Mouse (Mus musculus) heart, postnatal 14 days (tissue): ENCODE data around the gene Prex1. TPM values are rescaled to one million over a fixed set of nuclear protein-coding genes. Genes with fewer than 3 reads are reported as not detected.
A peak's percentile ranks its signal among the peaks of the same experiment; 100 is the strongest.
"Not testable (repeated sequence)": the region's sequence is repeated elsewhere in the genome, so short reads cannot be mapped to it uniquely, and the experiment has no call there.

Source experiments
- DNase-seq, 2 experiments: peaks; one replicate each; pipeline ENCODE4 v3.0.0; 2021 to 2022
- intact Hi-C: fragments of 180-260 bp; cut with DNase I; formaldehyde crosslinking; loops from one replicate; pipeline ENCODE4 v1.15.1; 2025
- long read RNA-seq, 2 experiments: library from polyadenylated mRNA; stranded (forward); transcript quantifications; one replicate each; pipeline ENCODE4 v2.0.0; 2021
- total RNA-seq, 2 experiments: library from RNA; stranded (reverse); gene quantifications; 2 replicates each; pipeline ENCODE4 v1.2.3; 2021

Gene Prex1
- total RNA-seq = 10 to 100 TPM; 10.7 to 11.9 TPM
- long read RNA-seq, experiment 1, full-length matches to known transcripts = 1 of 5 reads
- long read RNA-seq, experiment 1, partial matches to known transcripts = 4 of 5 reads
- long read RNA-seq, experiment 1, other reads (novel, unspliced or antisense) = 0 of 5 reads
- long read RNA-seq, experiment 2, full-length matches to known transcripts = 1 of 6 reads
- long read RNA-seq, experiment 2, partial matches to known transcripts = 5 of 6 reads
- long read RNA-seq, experiment 2, other reads (novel, unspliced or antisense) = 0 of 6 reads

GRCm38 (mm10) chr2:166713690-166714426 lies at the start of gene Prex1:
Prex1 (minus strand) TSS chr2:166713832.
- peak; percentile 98 to 99 for DNase-seq
- intact Hi-C loops = loop anchor here (2.0 to 5.0 kb wide), 3 partner anchors 49 to 107 kb away; no protein-coding TSS in a partner anchor

- intact Hi-C loops = no loop called here
- no peak for DNase-seq
Observed at GRCm38 (mm10) chr2:166757969-166758368, 44.3 kb upstream of the Prex1 start.

GRCm38 (mm10) chr2:166754760-166755159 lies 41.1 kb upstream of the Prex1 start:
- no peak for DNase-seq
- intact Hi-C loops = no loop called here

- no peak for DNase-seq
- intact Hi-C loops = no loop called here
Observed at GRCm38 (mm10) chr2:166754194-166754593, 40.6 kb upstream of the Prex1 start.

GRCm38 (mm10) chr2:166750620-166751191 lies 37.1 kb upstream of the Prex1 start:
- intact Hi-C loops = no loop called here
- no peak for DNase-seq

- intact Hi-C loops = not testable (repeated sequence)
- DNase-seq = peak in 1 of 2 experiments; percentile 21
Observed at GRCm38 (mm10) chr2:166746261-166746913, 32.8 kb upstream of the Prex1 start.

GRCm38 (mm10) chr2:166745849-166746248 lies 32.2 kb upstream of the Prex1 start:
- no peak for DNase-seq
- intact Hi-C loops = no loop called here

GRCm38 (mm10) chr2:166744433-166744832 lies 30.8 kb upstream of the Prex1 start:
- intact Hi-C loops = no loop called here
- no peak for DNase-seq

- no peak for DNase-seq
- intact Hi-C loops = no loop called here
Observed at GRCm38 (mm10) chr2:166743504-166743903, 29.9 kb upstream of the Prex1 start.

GRCm38 (mm10) chr2:166741445-166741844 lies 27.8 kb upstream of the Prex1 start:
- no peak for DNase-seq
- intact Hi-C loops = no loop called here

GRCm38 (mm10) chr2:166740396-166740795 lies 26.8 kb upstream of the Prex1 start:
- DNase-seq = no peak
- intact Hi-C loops = no loop called here

- no peak for DNase-seq
- intact Hi-C loops = no loop called here
Observed at GRCm38 (mm10) chr2:166737307-166737706, 23.7 kb upstream of the Prex1 start.

- intact Hi-C loops = no loop called here
- no peak for DNase-seq
Observed at GRCm38 (mm10) chr2:166735469-166736001, 21.9 kb upstream of the Prex1 start.

- DNase-seq = no peak
- intact Hi-C loops = no loop called here
Observed at GRCm38 (mm10) chr2:166732860-166733259, 19.2 kb upstream of the Prex1 start.

GRCm38 (mm10) chr2:166732146-166732545 lies 18.5 kb upstream of the Prex1 start:
- intact Hi-C loops = no loop called here
- no peak for DNase-seq

- intact Hi-C loops, DNase-seq: not testable (repeated sequence)
Observed at GRCm38 (mm10) chr2:166731102-166731883, 17.7 kb upstream of the Prex1 start.

- peak in 1 of 2 experiments; percentile 19 for DNase-seq
- intact Hi-C loops = no loop called here
Observed at GRCm38 (mm10) chr2:166730567-166730915, 16.9 kb upstream of the Prex1 start.

- intact Hi-C loops = no loop called here
- peak; percentile 61 to 65 for DNase-seq
Observed at GRCm38 (mm10) chr2:166729656-166730566, 16.3 kb upstream of the Prex1 start.

GRCm38 (mm10) chr2:166729045-166729444 lies 15.4 kb upstream of the Prex1 start:
- DNase-seq = no peak
- intact Hi-C loops = no loop called here
